Mouse (Mus musculus): ENCODE data around the gene Tecpr2. TPM values are rescaled to one million over a fixed set of nuclear protein-coding genes. Genes with fewer than 3 reads are reported as not detected.

Gene Tecpr2
- polyA plus RNA-seq (2015; fragmentation: Nextera tagmentation; extraction: Ambion mirVana) = 1.8 and 2.0 TPM in 2 replicates

DNA sequence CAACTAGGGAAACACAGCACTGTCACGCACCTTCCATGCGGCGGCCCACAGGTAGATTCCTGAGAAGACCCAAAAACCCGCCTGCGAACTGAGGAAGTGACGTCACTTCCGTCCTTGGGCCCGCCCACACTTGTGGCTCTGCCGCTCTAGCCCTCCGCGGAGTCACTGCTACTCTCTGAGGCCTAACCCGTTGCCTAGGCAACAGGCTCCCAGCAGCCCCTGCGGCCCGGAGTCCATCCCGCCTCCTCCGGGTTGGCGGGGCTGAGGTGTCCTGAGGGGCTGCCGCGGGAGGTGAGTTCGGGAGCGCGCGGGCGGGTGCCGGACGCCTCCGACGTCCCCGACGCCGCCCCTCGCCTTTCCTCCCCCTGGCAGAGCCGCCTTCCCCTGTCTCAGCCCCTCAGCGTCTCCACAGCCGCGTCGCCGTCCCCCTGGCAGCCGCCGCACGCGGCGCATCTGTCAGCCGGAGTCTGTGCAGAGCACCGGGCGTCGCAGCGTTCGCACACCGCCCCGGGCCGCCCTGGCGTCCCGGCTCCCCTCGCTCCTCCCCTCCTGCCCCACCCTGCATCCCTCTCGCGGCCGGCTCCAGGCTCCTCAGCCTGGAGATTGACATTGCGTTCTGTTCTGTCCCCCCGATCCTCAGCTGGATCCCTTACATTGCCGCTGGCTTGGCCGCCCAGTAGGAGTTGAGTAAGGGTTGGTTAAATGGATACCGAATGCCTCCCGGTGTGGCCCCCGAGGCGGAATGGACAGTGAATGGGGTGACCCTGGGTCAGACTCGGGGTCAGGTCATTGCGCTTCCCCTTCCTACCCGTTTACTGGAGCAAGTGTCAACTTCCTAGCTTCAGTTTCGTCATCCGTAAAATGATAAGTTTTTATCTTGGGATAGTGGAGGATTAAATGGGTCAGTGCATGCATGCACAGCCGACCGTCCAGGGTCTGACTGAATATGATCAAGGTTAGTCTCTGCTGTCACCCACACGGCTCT is at the start of gene Tecpr2, which contains the start of gene Cinp:
TSS of gene Tecpr2 (plus strand) at position 229 of the 985 bp plus-strand sequence.
TSS of gene Cinp (minus strand) at position 110 of the 985 bp plus-strand sequence.
- WGBS = under 1% methylated on average over 70 of the region's 74 CpGs
- peak; percentile 99 for ATAC-seq (replicated peaks; ENCODE audit: low FRiP score, low read depth)

DNA sequence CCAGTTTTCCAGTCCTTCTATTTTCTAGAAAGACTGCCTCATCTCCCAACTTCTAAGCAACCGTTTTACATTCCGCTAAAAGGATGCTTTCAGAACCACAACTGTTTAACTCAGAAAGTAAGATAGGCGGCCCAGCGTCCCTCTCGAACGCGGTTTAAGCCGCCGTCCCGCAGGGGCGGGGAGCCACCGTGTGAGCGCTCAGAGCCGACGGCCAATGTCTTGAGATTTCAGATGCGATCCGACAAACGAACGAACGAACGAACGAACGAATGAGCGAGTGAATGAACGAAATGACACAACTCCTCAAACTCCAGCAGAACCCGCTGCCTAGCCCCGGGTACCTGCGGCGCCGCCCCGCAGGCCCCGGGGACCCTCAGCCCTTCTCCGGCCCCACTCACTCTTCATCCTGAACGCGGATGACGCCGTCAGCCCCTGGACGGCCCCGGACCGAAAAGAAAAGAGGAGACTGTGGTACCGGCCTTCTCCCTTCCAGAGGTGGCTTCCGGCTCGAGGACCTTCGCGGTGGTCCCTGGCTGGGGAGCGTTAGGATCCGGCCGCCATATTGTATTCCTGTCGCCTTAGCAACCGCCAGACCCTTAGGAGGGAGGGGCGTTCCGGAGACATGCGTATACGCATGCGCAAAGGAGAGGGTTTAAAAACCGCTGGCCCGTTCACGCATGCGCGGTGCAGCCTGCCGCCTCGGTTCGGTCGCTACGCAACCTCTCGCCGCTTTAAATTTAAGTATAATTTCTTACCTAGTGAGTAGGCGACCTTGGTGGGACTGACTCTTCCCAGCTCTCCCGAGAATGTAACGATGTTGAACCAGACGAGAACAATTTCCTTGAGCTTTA is 48.5 kb upstream of the Tecpr2 start, which contains the start of gene Mok:
TSS of gene Mok (minus strand) at position 592 of the 851 bp plus-strand sequence.
- Histone ChIP-seq H3K4me3 (replicated peaks; ENCODE audit: low read depth, low read length) (peak within 1 kb of the TSS; percentile 72), H3K9ac (ENCODE audit: low read depth, low read length) (peak within 1 kb of the TSS; percentile 55), H3K36me3 (ENCODE audit: insufficient read depth, low read length) (no peaks in the 10 kb centered on the region), H3K9me3 (replicated peaks; ENCODE audit: low read length) (no peaks in the 10 kb centered on the region), H3K4me2 (ENCODE audit: low read length) (peak within 1 kb of the TSS; percentile 67), H3K27me3 (ENCODE audit: insufficient read depth, low read length) (no peaks in the 10 kb centered on the region), H3K4me1 (replicated peaks; ENCODE audit: insufficient read depth, low read length) (peaks cover 4% of the 10 kb centered on the region), H3K27ac (no peak within 1 kb of the TSS)
- DNase-seq (ENCODE audit: low spot score) (peak; percentile 98), ATAC-seq (replicated peaks; ENCODE audit: low FRiP score, low read depth) (peak; percentile 62)
- no peak for TF ChIP-seq CTCF (IDR thresholded peaks at IDR 0.05; ENCODE audit: low read depth)
- under 1% methylated on average over 68 of the region's 71 CpGs for WGBS

More for the DNA sequence above, at the start of gene Tecpr2, which contains the start of gene Cinp:
- peak within 1 kb of the TSS; percentile 82 for H3K27ac ChIP-seq
- H3K9me3 ChIP-seq (replicated peaks; ENCODE audit: low read length) = no peaks in the 10 kb centered on the region
- no peaks in the 10 kb centered on the region for H3K36me3 ChIP-seq (ENCODE audit: insufficient read depth, low read length)
- TF ChIP-seq CTCF (IDR thresholded peaks at IDR 0.05; ENCODE audit: low read depth) = no peak
- H3K9ac ChIP-seq (ENCODE audit: low read depth, low read length) = peak within 1 kb of the TSS; percentile 80
- H3K4me1 ChIP-seq (replicated peaks; ENCODE audit: insufficient read depth, low read length) = peaks cover 9% of the 10 kb centered on the region
- DNase-seq (ENCODE audit: low spot score) = peak; percentile 99
- H3K27me3 ChIP-seq (ENCODE audit: insufficient read depth, low read length) = no peaks in the 10 kb centered on the region
- H3K4me2 ChIP-seq (ENCODE audit: low read length) = peak within 1 kb of the TSS; percentile 94
- H3K4me3 ChIP-seq (replicated peaks; ENCODE audit: low read depth, low read length) = peak within 1 kb of the TSS; percentile 82

DNA sequence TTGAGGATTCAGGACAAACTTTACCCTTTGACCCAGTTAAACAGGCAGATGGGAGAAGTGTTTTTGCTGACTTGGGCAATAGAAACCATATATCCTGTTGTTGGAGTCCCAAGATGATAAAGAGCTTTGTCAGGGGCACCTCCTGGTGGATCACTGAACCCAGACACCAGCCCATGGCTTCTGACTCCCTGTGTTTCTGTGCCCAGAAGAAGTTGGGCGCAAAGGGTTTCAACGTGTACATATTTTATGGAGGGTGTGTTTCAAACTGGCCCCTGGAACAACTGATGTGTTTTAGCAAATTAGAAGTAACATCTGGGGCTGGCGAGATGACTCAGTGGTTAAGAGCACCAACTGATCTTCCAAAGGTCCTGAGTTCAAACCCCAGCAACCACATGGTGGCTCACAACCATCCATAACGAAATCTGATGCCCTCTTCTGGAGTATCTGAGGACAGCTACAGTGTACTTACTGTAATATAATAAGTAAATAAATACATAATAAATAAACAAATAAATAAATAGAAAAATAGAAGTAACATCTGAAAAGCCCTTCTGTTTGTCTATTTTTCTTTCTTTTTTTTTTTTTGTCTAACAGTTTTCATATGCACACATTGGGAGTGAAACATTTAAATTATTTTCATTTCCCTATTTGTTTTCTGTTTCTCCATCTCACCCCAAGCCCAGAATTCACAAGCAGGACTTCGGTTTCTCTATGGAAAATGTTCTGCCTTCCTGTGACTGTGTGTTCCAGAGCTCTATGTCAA is 47.2 kb upstream of the Tecpr2 start:
- H3K4me3 ChIP-seq (replicated peaks; ENCODE audit: low read depth, low read length) = no peak overlapping the region
- ATAC-seq (replicated peaks; ENCODE audit: low FRiP score, low read depth) = no peak

DNA sequence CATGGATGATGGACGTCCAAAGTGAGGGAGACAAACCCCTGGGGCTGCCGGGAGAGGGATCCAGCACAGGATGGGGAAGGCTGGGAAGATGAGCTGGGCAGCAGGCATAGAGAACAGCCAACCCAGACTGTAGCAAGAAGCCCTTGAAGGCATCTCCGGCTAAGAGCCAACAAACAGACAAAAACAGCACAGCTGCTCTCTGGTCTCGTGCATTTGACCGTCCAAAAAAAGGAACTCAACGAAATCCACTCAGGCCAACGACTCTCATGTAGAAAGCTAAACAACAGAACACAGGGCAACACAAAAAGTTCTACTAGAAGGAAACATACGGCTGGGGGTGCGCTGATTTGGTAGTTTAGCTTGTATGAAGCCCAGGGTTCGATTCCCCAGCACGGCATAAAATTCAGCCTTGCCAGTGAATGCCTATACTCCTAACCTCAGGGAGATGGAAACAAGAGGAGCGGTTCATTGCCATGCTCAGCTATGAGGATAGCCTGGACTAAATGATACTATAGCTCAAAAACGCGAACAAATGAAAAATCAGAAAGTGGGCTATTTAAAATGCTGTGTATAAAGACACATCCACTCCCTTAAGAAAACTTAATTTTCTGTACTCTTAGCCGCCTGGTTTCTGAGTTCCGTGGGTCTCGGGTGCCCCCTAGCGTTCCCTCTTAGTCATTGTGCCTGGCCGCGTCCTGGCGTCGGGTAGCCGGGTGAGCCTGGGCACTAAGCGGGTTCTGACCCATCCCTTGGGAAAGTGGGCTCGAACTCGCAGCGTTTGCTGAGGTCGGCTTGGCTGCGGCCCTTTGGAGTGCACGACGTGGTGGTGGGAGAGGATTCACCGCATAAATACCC is 45.6 kb upstream of the Tecpr2 start:
- ATAC-seq (replicated peaks; ENCODE audit: low FRiP score, low read depth) (no peak), DNase-seq (ENCODE audit: low spot score) (peak; percentile 95)
- H3K9ac ChIP-seq (ENCODE audit: low read depth, low read length) = peak overlapping the region; percentile 50; the same call in 1 of the 2 replicates
- peak overlapping the region; percentile 72 for H3K4me2 ChIP-seq (ENCODE audit: low read length)
- peak; percentile 98 for TF ChIP-seq CTCF (IDR thresholded peaks at IDR 0.05; ENCODE audit: low read depth)
- H3K9me3 ChIP-seq (replicated peaks; ENCODE audit: low read length) = no peaks in the 10 kb centered on the region
- H3K4me3 ChIP-seq (replicated peaks; ENCODE audit: low read depth, low read length) = peak overlapping the region; percentile 49
- no peaks in the 10 kb centered on the region for H3K27me3 ChIP-seq (ENCODE audit: insufficient read depth, low read length)
- H3K4me1 ChIP-seq (replicated peaks; ENCODE audit: insufficient read depth, low read length) = peaks cover 8% of the 10 kb centered on the region
- 0 out of 2 replicates have a peak overlapping the region, but pooled peaks have one; percentile 84 for H3K27ac ChIP-seq
- no peaks in the 10 kb centered on the region for H3K36me3 ChIP-seq (ENCODE audit: insufficient read depth, low read length)
- WGBS = 20% methylated on average over 32 of the region's 32 CpGs

More for the DNA sequence above, 47.2 kb upstream of the Tecpr2 start:
- Histone ChIP-seq H3K36me3 (ENCODE audit: insufficient read depth, low read length) (no peaks in the 10 kb centered on the region), H3K9me3 (replicated peaks; ENCODE audit: low read length) (no peaks in the 10 kb centered on the region), H3K9ac (ENCODE audit: low read depth, low read length) (no peak overlapping the region), H3K27ac (no peak overlapping the region), H3K4me1 (replicated peaks; ENCODE audit: insufficient read depth, low read length) (peaks cover 8% of the 10 kb centered on the region), H3K4me2 (ENCODE audit: low read length) (no peak overlapping the region), H3K27me3 (ENCODE audit: insufficient read depth, low read length) (no peaks in the 10 kb centered on the region)
- no peak for TF ChIP-seq CTCF (IDR thresholded peaks at IDR 0.05; ENCODE audit: low read depth)
- 72% methylated on average over 5 of the region's 5 CpGs for WGBS
- DNase-seq (ENCODE audit: low spot score) = no peak
